Mouse (Mus musculus) embryo, embryonic 11 days (tissue): Measurements from ENCODE around the gene Itsn1.
A peak's percentile ranks its signal among the peaks of the same experiment; 100 is the strongest.

Experiments used
- DNase-seq: peaks from one replicate; pipeline ENCODE4 v3.0.0-alpha.2; 2015

The Itsn1 gene

DNA sequence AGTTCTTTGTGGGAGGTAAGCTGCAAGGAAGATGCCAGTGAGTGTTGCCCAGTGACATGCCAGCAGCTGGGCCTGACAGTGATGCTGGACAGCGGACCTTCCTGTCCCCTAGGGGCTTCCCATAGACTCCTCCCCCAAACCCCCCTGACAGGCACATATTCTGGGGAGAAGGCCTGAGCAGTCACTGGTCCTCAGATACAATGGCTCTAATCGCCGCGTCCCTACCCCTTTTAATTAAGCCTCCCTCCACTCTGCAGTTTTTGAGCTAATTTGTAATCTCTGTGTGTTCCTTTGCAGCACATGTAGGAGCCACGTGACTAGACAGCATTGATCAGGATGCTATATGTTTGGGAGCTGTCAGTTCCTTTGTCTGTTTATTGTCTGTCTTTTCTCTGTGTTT lies 41.6 kb downstream of the Itsn1 start:
- peak; percentile 67 for DNase-seq

DNA sequence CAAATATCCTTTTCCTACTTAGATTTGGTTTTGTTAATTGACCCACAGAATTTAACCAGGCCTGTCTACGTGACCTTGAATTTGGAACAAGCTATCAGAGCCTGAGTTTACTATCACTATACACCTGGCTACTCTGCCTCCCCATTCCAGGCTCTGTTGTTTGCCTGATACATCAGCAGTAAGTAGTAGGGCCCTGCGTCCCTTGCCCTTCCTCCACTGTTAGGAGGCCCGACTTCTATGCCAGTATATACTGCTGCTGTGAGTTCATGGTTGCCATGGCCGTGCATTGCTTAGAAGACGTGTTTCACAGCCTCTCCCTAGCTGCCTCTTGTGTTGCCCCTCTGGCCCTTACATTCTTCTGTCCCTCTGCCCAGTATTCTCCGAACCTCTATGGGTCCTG lies 42.3 kb downstream of the Itsn1 start:
- DNase-seq, result no peak

GRCm38 (mm10) chr16:91772586-91772985 lies 43.5 kb downstream of the Itsn1 start:
- no peak for DNase-seq

GRCm38 (mm10) chr16:91779576-91779975 lies 50.5 kb downstream of the Itsn1 start:
- no peak for DNase-seq

DNA sequence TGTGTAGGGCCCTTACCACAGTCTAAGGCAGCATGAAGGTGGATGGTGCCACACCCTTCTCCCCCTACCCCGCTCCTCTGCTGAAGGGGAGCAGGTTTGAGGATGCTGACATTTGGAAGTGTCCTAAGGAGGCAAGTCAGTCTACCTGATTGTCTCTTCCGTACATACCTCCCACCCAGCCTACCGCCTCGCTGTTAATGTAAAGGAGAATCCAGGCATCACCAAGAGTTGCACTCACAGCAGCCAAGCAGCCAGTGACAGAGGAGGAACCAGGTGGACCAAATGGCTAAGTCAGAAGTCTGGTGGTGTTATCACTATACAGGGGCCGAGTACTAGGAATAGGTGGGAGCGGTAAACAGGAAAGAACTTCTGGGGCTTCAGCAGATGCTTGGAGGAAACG lies 51.1 kb downstream of the Itsn1 start:
- no peak for DNase-seq

DNA sequence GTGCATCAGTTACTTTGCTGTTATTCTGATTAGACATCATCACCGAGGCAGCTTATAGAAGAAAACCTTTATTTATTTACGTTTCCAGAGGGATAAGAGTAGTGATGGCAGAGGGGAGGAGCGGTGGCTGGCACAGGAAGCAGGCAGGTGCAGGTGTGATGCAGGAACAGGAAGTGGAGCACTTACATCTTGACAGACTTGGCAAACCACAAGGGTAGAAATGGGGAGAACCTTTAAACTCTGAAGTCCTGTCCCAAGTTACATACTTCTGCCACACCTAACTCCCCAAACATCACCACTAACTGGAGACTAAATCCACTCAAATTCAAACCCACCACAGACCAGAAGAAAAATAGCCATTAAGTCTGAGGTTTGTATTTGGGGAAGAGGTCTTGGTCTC lies 51.7 kb downstream of the Itsn1 start:
- no peak for DNase-seq

- no peak for DNase-seq
Observed at GRCm38 (mm10) chr16:91783191-91783590, 54.1 kb downstream of the Itsn1 start.

DNA sequence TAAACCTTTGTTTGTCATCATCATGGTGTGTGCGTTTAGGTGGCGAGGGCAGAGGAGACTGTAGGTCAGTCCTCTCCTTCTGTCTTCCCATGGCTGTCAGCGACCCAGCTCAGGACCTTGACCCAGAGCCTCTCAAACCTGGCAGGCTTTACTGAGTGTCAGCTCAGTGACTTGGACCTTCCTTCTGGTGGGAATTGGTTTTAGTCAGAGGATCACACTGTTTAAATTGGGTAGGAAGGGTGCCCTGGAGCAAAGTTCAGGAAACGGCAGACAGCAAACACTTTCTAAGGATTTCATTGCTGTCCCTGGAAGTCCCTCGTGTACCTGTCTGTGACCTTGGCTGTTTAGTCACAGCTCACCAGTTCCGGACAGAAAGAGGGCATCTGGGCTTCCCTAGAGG lies 55.2 kb downstream of the Itsn1 start:
- no peak for DNase-seq

GRCm38 (mm10) chr16:91786425-91786824 lies 57.3 kb downstream of the Itsn1 start:
- DNase-seq, result no peak

DNA sequence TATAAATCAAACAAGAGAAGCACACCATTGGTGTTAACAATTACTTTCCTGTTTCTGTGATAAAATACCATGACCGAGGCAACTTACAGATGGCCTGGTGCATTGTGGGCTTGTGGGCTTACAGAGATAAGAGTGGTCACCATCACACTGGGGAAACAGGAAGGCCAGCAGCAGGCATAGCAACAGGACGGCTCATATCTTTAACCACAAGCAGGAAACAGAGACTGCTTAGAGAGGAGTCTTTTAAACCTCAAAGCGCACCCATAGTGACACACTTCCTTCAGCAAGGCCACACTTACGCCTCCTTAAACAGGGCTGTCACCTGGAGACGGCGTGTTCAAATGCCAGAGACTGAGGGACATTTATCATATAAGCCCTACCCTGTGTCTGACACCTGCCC lies 60.6 kb downstream of the Itsn1 start:
- no peak for DNase-seq

GRCm38 (mm10) chr16:91792477-91793196 lies 63.6 kb downstream of the Itsn1 start:
- DNase-seq, result no peak

- DNase-seq, result no peak
Observed at GRCm38 (mm10) chr16:91793507-91794278, 64.6 kb downstream of the Itsn1 start.

- no peak for DNase-seq
Observed at GRCm38 (mm10) chr16:91794306-91794705, 65.2 kb downstream of the Itsn1 start.

GRCm38 (mm10) chr16:91795044-91795443 lies 66.0 kb downstream of the Itsn1 start:
- no peak for DNase-seq

- no peak for DNase-seq
Observed at GRCm38 (mm10) chr16:91795606-91796005, 66.5 kb downstream of the Itsn1 start.

DNA sequence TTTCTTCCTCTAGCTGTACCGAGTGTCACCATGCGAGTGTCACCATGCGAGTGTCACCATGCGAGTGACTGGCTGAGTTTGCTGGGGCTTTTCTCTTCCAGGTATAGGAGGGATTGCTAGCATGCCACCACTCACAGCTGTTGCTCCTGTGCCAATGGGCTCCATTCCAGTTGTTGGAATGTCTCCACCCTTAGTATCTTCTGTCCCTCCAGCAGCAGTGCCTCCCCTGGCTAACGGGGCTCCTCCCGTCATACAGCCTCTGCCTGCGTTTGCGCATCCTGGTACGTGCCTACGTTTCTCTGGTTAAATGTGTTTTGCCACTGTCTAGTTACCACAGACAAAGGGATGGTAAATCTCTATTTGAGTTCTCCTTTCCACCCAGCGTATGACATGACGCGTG lies 72.3 kb downstream of the Itsn1 start:
- no peak for DNase-seq

DNA sequence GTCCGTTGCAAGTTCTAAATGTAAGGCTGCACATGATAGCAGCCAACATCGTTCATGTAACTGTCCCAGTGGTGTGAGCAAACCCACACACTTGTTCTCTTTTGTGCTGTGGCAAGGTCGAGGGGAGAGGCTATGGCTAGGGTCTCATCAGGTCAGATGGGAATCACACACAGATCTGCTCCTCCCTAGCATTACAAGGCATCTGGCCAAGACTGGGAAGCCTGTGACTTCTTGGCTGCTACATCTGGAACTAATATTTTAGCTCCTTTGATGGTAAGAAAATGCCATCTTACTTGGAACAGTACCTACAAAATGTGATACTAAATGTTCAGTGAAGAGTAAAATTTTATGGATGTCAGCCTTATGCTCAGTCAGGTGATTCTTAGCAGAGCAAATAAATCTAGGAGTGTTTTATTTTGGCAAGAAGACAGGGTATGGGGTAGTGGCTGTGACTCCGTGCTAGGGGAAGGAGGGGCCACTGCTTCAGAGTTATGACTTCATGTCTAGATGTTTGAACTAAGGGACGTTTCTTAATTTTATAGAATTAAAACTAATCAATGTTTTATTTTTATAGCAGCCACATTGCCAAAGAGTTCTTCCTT lies 73.5 kb downstream of the Itsn1 start:
- peak; percentile 40 for DNase-seq

- DNase-seq, result no peak
Observed at GRCm38 (mm10) chr16:91804418-91804817, 75.3 kb downstream of the Itsn1 start.

DNA sequence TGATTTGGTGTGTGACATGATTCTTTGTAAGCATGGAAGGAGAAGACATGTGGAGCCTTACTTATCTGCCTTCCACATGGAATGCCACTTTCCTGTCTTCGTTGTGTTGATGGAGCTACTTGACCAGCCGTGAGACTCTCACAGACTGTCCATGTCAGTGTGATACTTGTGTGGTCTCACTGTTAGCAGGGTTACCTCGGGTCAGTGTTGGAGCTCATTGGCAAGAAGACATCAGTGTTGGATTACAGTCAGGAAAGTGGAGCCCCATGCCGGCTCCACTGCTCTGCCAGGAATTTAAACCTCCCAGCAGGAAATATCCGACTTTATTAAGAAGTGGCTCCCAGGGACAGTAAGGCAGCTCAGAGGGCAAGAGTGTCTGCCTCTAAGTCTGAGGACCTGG lies 75.8 kb downstream of the Itsn1 start:
- peak; percentile 26 for DNase-seq

DNA sequence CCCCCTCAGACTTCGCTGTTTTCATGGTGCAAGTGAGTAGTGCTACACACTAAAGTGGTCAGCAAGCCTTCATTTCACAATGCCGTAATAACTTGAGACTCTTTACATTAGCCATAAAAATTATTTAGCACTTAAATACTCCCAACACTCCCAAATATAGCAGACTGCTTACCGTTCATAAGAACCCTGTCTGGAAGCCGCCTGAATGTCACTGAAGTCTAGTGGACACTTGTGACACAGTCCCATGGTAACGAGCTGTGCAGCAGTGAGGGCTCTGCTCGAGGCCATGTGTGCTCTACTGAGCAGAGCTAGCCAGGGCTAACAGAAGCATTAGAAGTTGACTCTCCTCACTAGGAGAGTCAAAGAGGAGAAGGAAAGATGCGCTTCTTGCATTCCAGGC lies 81.2 kb downstream of the Itsn1 start:
- DNase-seq, result no peak

DNA sequence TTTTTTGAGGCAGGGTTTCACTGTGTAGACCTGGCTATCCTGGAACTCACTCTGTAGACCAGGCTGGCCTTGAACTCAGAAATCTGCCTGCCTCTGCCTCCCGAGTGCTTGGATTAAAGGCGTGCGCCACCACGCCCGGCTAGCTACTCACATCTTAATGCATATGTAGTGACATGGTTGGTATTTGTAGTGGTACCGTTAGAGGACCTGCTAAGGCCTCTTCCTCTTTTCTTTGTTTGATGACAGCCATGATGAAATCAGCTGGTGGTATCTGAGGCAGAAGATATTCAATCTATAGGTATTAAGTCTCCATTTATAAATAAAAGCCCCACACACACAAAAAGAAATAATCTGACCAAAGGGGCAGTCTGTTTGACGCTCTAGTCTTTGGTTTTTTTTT lies 82.3 kb downstream of the Itsn1 start:
- DNase-seq, result no peak

GRCm38 (mm10) chr16:91811876-91812275 lies 82.8 kb downstream of the Itsn1 start:
- DNase-seq, result no peak

DNA sequence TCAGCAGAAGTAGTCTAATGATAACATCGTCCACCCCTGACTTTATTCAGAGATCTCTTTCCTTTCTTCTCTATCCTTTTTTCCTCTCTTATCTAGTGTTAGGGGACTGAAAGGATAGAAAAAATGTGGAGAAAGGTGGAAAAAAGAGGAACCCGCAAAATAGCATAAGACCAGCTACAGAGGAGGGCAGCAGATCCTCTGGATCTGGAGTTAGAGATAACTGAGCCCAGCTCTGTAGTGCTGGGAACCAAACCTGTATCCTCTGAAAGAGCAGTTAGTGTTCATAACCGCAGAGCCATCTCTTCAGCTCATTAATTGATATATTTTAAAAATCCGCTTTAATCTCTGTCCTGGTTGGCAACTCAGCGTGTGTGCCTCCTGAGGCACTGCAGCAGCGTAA lies 84.5 kb downstream of the Itsn1 start:
- DNase-seq, result no peak

GRCm38 (mm10) chr16:91815067-91815466 lies 86.0 kb downstream of the Itsn1 start:
- DNase-seq, result no peak
